Mouse (Mus musculus): ENCODE measurements around the gene Crb1. TPM values are rescaled to one million over a fixed set of nuclear protein-coding genes. Genes with fewer than 3 reads are reported as not detected.

Gene Crb1
- polyA plus RNA-seq, 2 experiments, result 0.04 TPM; not detected in 1

DNA sequence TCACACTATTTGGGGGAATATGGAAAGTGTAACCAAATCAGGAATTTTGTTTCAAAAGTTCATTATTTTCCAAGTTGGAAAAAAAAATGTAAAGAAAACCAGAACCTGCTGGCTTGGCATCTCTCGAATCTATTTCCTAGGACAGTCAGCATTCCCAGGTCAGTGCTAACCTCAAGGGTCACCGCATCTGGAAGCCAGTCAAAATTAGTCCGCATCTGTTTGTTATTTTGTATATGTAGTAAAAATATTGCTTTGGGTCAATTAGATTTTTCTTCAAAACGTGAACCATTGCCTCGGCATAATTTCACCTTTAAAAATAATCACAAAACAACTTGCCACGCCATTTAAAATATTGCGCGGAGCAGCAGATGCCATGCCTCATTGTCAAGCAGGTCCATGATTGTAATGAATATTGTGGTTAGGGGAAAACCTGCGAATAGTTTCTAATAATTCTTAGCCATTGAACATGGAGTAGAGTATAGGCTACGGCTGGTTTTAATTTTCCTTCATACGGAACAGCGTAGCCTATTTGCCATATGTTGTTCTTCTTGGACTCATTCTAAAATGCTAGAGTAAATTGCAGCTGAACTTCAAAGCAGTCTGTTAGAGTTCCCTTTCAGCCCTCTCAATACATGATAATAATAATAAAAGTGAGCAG, 130.0 kb downstream of the Crb1 start:
- Histone ChIP-seq H3K4me3 (replicated peaks; ENCODE audit: low read length) (no peak overlapping the region), H3K36me3 (ENCODE audit: control insufficient read depth, insufficient read depth, low read length) (no peaks in the 10 kb centered on the region), H3K4me1 (ENCODE audit: control insufficient read depth, insufficient read depth, low read length) (no peaks in the 10 kb centered on the region), H3K4me2 (replicated peaks; ENCODE audit: low read depth, low read length, severe bottlenecking) (no peak overlapping the region), H3K27me3 (ENCODE audit: control insufficient read depth, insufficient read depth, low read length) (no peaks in the 10 kb centered on the region), H3K27ac (replicated peaks; ENCODE audit: low read depth, low read length) (no peak overlapping the region), H3K9ac (ENCODE audit: low read depth, low read length, severe bottlenecking) (no peak overlapping the region), H3K9me3 (ENCODE audit: control insufficient read depth, low read length) (no peaks in the 10 kb centered on the region)
- 34% methylated on average over 12 of the region's 12 CpGs for WGBS
- DNase-seq (ENCODE audit: low spot score) (peak; percentile 35), ATAC-seq (ENCODE audit: low FRiP score, low read depth) (no peak; the same call in 1 of the 2 replicates)
- TF ChIP-seq POLR2A (IDR thresholded peaks at IDR 0.05; ENCODE audit: borderline replicate concordance, extremely low read depth, insufficient read depth, insufficient read length), result no peak

DNA sequence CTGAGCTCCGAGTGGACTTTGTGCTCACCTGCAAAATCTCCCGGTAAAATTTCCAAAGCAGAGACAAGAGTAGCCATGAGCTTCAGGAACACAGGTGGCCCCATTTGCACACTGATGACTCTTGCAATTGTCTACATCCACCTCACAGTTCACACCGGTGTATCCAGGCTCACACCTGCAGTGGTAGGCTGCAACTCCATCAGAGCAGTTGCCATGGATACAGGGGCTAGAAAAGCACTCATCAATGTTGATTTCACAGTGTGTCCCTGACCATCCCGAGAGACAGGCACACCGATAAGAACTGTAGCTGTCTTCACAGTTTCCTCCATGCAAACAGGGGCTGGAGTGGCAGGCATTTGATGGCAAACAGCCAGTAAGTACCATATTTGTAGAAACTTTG, 140.1 kb downstream of the Crb1 start:
- H3K4me1 ChIP-seq (ENCODE audit: control insufficient read depth, insufficient read depth, low read length), result no peaks in the 10 kb centered on the region
- H3K9me3 ChIP-seq (ENCODE audit: control insufficient read depth, low read length), result no peaks in the 10 kb centered on the region
- no peak for TF ChIP-seq POLR2A (IDR thresholded peaks at IDR 0.05; ENCODE audit: borderline replicate concordance, extremely low read depth, insufficient read depth, insufficient read length)
- no peak overlapping the region for H3K4me3 ChIP-seq (replicated peaks; ENCODE audit: low read length)
- no peaks in the 10 kb centered on the region for H3K27me3 ChIP-seq (ENCODE audit: control insufficient read depth, insufficient read depth, low read length)
- H3K4me2 ChIP-seq (replicated peaks; ENCODE audit: low read depth, low read length, severe bottlenecking), result no peak overlapping the region
- no peak for ATAC-seq (ENCODE audit: low FRiP score, low read depth)
- no peak overlapping the region for H3K27ac ChIP-seq (replicated peaks; ENCODE audit: low read depth, low read length)
- DNase-seq (ENCODE audit: low spot score), result no peak
- H3K9ac ChIP-seq (ENCODE audit: low read depth, low read length, severe bottlenecking), result no peak overlapping the region
- 61% methylated on average over 5 of the region's 5 CpGs for WGBS
- H3K36me3 ChIP-seq (ENCODE audit: control insufficient read depth, insufficient read depth, low read length), result no peaks in the 10 kb centered on the region

DNA sequence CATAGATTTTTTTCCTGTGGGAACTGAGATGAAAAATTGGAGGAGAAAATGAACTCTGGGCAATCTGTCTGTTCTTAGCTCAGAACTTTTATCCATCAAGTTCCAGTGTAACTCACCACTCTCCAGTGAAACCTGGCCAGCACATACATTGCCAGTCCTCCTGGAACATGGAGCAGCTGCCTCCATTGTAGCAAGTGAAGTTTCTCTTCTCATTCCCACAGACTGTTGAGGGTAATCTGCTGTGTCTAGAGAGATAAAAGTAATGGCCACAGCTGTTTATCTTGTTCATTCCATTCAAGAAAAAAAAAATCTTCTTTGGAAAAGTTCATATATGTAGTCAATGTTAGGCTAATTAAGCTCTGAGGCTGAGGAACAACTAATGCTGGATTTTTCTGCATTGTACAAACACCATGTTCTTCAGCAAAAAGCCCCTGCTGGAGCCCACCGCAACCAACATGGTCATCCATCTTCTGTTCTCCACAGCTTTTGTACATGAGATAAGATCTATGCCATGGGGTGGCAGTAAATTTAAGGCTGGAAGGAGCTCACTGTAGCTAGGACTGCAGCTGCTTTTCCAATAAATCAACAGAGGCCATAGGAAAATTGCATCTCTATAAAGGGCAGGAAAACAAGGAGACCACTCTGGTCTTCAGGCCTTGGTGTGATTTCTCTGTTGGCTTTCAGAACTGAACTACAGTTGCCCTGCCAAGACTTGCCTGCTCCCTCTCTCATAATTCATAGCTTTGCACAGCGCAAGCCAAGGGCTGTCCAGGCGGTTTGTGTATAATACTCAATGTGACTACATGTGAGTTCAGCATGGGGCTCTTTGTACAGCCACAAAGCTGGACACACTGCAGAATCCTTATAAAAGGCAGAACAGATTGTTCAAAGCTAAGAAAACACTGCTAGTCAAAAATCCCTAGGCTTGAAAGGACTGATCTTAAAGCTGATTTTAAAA, 142.0 kb downstream of the Crb1 start:
- Histone ChIP-seq H3K9me3 (ENCODE audit: control insufficient read depth, low read length) (no peaks in the 10 kb centered on the region), H3K4me1 (ENCODE audit: control insufficient read depth, insufficient read depth, low read length) (no peaks in the 10 kb centered on the region), H3K27me3 (ENCODE audit: control insufficient read depth, insufficient read depth, low read length) (no peaks in the 10 kb centered on the region), H3K27ac (replicated peaks; ENCODE audit: low read depth, low read length) (no peak overlapping the region), H3K4me2 (replicated peaks; ENCODE audit: low read depth, low read length, severe bottlenecking) (no peak overlapping the region), H3K4me3 (replicated peaks; ENCODE audit: low read length) (no peak overlapping the region), H3K9ac (ENCODE audit: low read depth, low read length, severe bottlenecking) (no peak overlapping the region), H3K36me3 (ENCODE audit: control insufficient read depth, insufficient read depth, low read length) (no peaks in the 10 kb centered on the region)
- no peak for ATAC-seq (ENCODE audit: low FRiP score, low read depth)
- no peak for TF ChIP-seq POLR2A (IDR thresholded peaks at IDR 0.05; ENCODE audit: borderline replicate concordance, extremely low read depth, insufficient read depth, insufficient read length)
- 84% methylated on average over 3 of the region's 3 CpGs for WGBS
- no peak for DNase-seq (ENCODE audit: low spot score)

DNA sequence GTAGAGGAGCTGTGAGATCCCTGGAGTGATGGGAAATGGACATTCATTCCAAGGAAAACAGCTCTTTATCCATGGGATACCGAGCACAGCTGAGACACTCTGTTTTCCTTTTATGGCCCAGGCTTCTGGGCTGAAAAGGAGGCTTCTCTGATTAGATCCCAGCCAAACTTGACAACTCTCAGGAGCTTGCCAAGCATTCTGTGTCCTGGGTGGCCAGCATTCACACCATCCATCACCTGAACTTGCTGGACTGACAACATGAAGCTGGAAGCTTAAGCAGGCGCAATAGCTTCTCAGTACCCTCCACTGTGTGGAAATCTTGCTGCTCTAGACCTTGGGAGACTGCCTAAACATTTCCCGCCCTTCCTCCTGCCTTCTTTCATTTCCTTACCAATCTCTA, 144.3 kb downstream of the Crb1 start:
- H3K27ac ChIP-seq (replicated peaks; ENCODE audit: low read depth, low read length), result no peak overlapping the region
- ATAC-seq (ENCODE audit: low FRiP score, low read depth), result no peak
- no peak for DNase-seq (ENCODE audit: low spot score)
- no peak overlapping the region for H3K4me2 ChIP-seq (replicated peaks; ENCODE audit: low read depth, low read length, severe bottlenecking)
- TF ChIP-seq POLR2A (IDR thresholded peaks at IDR 0.05; ENCODE audit: borderline replicate concordance, extremely low read depth, insufficient read depth, insufficient read length), result no peak
- no peak overlapping the region for H3K9ac ChIP-seq (ENCODE audit: low read depth, low read length, severe bottlenecking)
- H3K4me3 ChIP-seq (replicated peaks; ENCODE audit: low read length), result no peak overlapping the region
- H3K36me3 ChIP-seq (ENCODE audit: control insufficient read depth, insufficient read depth, low read length), result no peaks in the 10 kb centered on the region
- no peaks in the 10 kb centered on the region for H3K27me3 ChIP-seq (ENCODE audit: control insufficient read depth, insufficient read depth, low read length)
- 65% methylated on average over 3 of the region's 3 CpGs for WGBS
- no peaks in the 10 kb centered on the region for H3K9me3 ChIP-seq (ENCODE audit: control insufficient read depth, low read length)
- H3K4me1 ChIP-seq (ENCODE audit: control insufficient read depth, insufficient read depth, low read length), result no peaks in the 10 kb centered on the region

DNA sequence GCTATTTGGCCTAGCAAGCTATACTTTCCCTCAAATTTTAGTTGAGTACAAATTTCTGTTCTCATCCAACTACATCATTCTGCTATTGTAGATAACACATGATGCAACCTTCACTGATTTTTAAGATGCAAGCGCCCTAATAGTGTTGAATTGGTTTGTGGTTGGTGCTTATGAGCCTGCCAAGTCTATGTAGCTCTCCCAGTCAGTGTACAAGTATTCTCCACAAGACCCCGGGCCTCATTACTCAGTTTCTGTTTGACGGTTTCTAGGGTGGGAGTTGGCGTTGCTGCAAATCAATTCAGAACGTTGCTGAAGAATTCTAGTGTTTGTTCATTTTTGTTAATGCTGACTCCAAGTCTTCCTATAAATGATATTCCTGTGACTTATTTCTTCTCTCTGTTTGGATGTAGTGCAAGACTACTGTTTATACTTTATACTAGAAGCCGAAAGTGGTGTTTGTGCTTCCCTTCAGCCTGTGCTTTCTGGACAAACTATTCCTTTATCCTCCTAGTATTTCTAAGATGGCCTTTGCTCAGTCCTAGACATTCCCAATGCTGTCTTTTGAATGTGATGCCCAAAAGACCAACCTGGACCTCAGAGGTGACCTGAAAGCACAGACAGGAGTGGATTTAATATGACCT, 152.5 kb downstream of the Crb1 start:
- no peak overlapping the region for H3K4me3 ChIP-seq (replicated peaks; ENCODE audit: low read length)
- DNase-seq (ENCODE audit: low spot score), result no peak
- no peak overlapping the region for H3K9ac ChIP-seq (ENCODE audit: low read depth, low read length, severe bottlenecking)
- TF ChIP-seq POLR2A (IDR thresholded peaks at IDR 0.05; ENCODE audit: borderline replicate concordance, extremely low read depth, insufficient read depth, insufficient read length), result no peak
- no peaks in the 10 kb centered on the region for H3K36me3 ChIP-seq (ENCODE audit: control insufficient read depth, insufficient read depth, low read length)
- no peak overlapping the region for H3K4me2 ChIP-seq (replicated peaks; ENCODE audit: low read depth, low read length, severe bottlenecking)
- no peak for ATAC-seq (ENCODE audit: low FRiP score, low read depth)
- no peaks in the 10 kb centered on the region for H3K4me1 ChIP-seq (ENCODE audit: control insufficient read depth, insufficient read depth, low read length)
- H3K27ac ChIP-seq (replicated peaks; ENCODE audit: low read depth, low read length), result no peak overlapping the region
- 81% methylated on average over 6 of the region's 6 CpGs for WGBS
- no peaks in the 10 kb centered on the region for H3K27me3 ChIP-seq (ENCODE audit: control insufficient read depth, insufficient read depth, low read length)
- no peaks in the 10 kb centered on the region for H3K9me3 ChIP-seq (ENCODE audit: control insufficient read depth, low read length)

Measured in limb, embryonic 14.5 days (tissue).